Mouse (Mus musculus) bone marrow macrophage, adult 2 months (primary cell): ENCODE measurements around the gene Chst14.

Experiments
- CTCF ChIP-seq: IDR thresholded peaks from 2 replicates; pipeline ENCODE4 v1.5.1; 2012; ENCODE audit warnings: low read depth, mild to moderate bottlenecking, low read length, moderate library complexity
- POLR2A ChIP-seq: IDR thresholded peaks from 2 replicates; pipeline ENCODE4 v1.6.1; 2012; ENCODE audit warnings: mild to moderate bottlenecking, low read depth, low read length, borderline replicate concordance

- TF ChIP-seq POLR2A = no peak
- no peak for TF ChIP-seq CTCF
These were observed 38.9 kb upstream of the Chst14 start for GRCm38 (mm10) chr2:118887440-118887839.
